Mouse (Mus musculus): ENCODE data around the gene Gm21860.

GRCm38 (mm10) chrY:90740013-90740561 lies 14.5 kb downstream of the Gm21860 start:
- TF ChIP-seq CTCF (IDR thresholded peaks at IDR 0.05; ENCODE audit: low read depth) (no peak), EP300 (IDR thresholded peaks at IDR 0.05; ENCODE audit: low read depth) (no peak)

All from liver, postnatal 0 days (tissue).